Mouse (Mus musculus): ENCODE data around the gene Lrrc36.

Gene Lrrc36

GRCm38 (mm10) chr8:105431743-105432515 is 18.6 kb downstream of the Lrrc36 start:
- in situ Hi-C loops (cut with MboI, MseI): no loop called here

DNA sequence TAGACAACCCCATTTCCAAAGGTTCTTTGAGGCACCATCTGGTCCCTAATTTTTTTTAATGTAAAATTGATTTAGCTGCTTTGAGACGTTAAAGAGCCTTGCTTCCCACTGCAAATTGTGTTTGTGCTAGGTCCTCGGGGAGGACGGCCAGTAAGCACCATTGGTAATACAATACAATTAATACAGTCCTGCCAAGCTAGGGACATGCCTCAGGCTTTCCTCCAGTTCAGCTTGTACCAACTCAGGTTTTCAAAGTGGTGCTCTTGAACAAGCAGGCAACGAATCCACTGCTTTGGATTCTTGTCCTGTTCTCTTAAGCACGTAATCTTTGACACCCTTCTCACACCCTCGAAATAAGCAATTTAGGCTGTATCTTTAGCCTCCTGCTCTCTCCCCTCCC is 19.6 kb downstream of the Lrrc36 start:
- in situ Hi-C loops (cut with MboI, MseI): no loop called here

DNA sequence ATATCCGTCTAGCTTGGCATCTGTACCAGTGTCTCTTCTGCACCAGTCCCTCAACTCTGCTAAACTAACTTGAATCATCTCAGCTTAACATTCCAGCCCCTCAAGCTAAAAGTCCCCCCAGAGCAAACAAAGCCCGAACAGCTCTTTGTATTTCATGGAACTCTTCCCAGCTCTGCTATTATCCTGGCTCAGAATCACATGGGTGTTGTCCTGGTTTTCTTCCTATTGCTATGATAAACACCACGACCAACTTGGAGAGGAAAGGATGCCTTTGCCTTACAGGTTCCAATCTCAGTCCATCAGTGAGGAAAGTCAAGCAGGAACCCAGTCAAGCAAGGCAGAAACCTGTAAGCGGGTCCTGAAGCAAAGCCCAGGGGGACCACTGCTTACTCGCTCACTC is 20.1 kb downstream of the Lrrc36 start:
- in situ Hi-C loops (cut with MboI, MseI): no loop called here

GRCm38 (mm10) chr8:105434136-105434535 is 20.8 kb downstream of the Lrrc36 start:
- in situ Hi-C loops (cut with MboI, MseI): no loop called here

DNA sequence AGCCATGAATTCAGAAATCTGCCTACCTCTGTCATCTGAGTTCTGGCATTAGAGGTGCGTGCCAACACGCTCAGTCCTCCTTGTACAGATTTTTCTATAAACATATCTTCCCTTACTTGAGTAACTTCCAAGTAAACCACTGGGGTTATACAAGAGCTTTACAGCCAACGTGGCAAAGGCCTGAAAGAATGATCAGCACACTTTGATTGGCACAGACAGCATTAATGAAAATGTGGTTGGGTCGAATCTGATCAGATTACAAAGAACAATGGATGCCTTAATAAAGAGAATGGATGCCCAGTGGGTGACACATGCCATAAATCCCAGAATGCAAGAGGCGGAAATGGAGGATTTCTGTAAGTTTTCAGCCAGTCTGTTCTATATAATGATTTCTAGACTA is 22.8 kb downstream of the Lrrc36 start:
- in situ Hi-C loops (cut with MboI, MseI): no loop called here

- in situ Hi-C loops (cut with MboI, MseI): no loop called here
These were observed 23.8 kb downstream of the Lrrc36 start for GRCm38 (mm10) chr8:105437078-105437748.

DNA sequence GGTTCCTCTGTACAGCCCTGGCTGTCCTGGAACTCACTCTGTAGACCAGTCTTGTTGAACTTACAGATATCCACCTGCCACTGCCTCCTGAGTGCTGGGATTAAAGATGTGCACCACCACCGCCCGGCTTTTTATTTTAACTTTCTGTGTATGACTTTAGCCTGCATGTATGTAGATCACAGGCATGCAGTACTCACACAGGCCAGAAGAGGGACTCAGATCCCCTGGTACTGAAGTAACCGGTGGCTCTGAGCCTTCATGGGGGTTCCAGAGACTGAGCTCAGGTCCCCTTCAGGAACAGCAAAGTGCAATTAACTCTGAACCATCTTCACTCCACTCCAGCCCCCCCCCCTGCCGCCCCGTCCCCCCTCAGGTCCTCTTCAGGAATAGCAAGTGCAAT is 25.5 kb downstream of the Lrrc36 start:
- in situ Hi-C loops (cut with MboI, MseI): no loop called here

DNA sequence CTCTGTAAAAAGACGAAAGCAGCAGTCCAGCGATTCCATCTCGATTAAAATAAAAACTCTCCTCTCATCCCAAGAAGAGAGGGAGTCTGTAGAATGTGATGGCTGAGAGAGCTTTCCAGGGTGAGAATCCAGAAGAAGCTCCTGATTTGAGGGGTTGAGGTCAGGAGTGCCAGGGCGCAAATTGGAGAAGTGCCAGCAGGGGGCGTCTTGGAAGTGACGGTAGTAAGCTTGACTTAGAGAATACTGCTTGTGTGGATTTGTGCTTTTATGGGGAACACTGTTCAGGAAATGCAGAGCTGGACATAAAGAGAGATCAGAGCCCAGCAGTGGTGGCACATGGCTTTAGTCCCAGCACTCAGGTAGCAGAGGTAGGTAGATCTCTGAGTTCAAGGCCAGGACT is 28.1 kb downstream of the Lrrc36 start:
- in situ Hi-C loops (cut with MboI, MseI): no loop called here

DNA sequence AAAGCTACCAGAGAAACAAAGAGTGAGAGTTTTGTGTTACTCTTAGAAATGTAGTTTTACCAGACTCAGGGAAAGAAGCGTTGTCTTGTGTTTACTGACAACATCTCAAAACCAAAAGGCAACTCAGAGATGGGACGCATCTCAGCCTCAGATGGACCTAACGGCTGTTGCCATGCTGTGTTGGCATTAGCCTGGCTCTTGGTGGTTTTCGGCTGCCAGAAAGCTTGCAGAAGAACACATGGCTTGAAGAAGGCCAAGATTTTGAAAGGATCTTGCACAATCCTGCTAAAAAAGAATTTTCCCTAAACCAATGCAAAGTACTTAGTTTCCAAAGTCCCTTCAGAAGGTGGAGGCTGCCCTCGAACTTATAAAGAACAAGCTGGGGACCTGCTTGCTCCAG is 29.3 kb downstream of the Lrrc36 start:
- in situ Hi-C loops (cut with MboI, MseI): no loop called here

GRCm38 (mm10) chr8:105445296-105446126 is 32.1 kb downstream of the Lrrc36 start:
- in situ Hi-C loops (cut with MboI, MseI): no loop called here

DNA sequence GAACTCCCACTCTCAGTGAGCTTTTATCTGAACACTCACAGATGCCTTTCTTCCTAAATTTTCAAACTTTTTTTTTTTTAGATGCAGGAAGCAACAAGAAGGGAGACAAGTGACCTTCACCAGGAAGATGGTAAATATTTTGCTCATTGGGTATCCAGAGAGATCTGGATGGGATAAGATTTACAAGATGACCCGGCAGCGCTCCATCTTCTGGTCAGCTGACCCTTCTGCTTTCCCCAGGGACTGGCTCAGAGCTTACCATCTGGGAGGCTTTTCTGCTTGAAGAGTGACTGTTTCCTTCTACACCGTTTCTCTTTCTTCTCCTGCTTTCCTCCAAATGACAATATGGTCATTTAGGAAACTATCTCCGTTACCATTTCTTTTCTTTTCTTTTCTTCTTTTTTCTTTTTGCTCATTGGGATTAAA is 32.8 kb downstream of the Lrrc36 start:
- in situ Hi-C loops (cut with MboI, MseI): no loop called here

DNA sequence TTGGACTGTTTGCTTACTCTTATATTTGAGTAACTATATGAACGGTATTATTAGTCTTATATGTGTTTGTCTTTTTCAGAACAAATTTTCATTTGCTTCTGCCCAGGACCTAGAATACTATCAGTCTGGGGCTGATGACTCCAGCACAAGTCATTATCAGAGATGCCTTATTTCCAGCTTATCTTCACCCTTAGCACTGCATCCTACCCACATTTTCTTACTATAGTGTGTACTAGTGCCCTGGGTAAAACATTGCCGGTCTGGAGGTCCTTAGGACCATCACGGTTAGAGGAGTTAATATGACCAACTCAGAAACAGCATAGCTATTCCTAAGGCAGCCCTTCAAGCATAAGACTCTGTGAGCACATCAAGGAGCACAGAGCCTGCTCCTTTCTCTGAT is 34.8 kb downstream of the Lrrc36 start:
- in situ Hi-C loops (cut with MboI, MseI): no loop called here

DNA sequence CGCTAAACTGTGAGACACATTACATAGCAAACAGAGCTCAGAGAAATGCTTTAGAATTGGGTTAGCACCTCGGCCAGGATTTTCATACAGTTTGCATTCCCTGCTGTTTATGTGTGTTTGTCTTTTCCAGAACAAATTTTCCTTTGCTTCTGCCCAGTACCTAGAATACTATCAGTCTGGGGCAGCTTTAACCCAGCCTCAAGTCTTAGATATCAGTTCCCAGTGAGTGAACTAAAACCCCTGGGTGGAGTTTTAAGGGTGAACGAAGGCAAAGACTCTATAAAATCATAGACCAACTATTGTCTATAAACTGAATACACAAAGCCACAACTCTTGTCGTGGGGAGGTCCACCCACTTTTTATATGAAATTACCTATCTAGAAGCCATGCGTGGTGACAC is 35.2 kb downstream of the Lrrc36 start:
- in situ Hi-C loops (cut with MboI, MseI): no loop called here

DNA sequence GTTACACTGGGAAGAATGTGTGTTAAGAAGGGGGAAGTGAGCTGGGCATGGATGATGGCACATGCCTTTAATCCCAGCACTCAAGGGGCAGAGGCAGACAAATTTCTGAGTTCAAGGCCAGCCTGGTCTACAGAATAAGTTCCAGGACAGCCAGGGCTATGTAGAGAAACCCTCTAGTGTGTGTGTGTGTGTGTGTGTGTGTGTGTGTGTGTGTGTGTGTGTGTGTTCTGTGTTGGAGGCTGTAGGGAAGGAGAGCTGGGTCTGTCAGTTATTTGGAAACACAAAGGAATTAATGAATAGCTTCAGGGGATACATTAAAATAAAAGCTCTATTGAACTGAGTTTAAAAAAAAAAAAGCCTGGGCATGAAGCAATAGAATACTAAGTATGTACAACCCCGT is 37.6 kb downstream of the Lrrc36 start:
- in situ Hi-C loops (cut with MboI, MseI): no loop called here

GRCm38 (mm10) chr8:105451903-105452603 is 38.7 kb downstream of the Lrrc36 start:
- in situ Hi-C loops (cut with MboI, MseI): no loop called here

- in situ Hi-C loops (cut with MboI, MseI): no loop called here
These were observed 39.9 kb downstream of the Lrrc36 start for GRCm38 (mm10) chr8:105453296-105453695.

DNA sequence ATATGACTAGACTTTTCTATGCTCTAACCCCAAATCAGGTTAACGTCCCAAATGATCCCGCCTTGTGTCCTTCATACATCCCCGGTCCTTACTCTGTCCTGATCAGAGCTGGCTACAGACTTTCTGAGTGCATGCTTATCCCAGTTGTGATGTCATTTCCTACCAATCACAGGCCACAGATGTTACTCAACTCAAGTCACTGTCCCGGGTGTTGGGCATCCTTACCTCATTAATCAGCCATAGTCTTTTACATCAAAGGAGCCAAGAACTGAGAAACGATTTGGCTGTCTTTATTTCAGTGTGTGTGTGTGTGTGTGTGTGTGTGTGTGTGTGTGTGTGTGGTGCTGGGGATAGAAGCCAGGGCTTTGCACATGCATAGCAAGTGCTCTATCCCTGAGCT is 40.7 kb downstream of the Lrrc36 start:
- in situ Hi-C loops (cut with MboI, MseI): no loop called here

DNA sequence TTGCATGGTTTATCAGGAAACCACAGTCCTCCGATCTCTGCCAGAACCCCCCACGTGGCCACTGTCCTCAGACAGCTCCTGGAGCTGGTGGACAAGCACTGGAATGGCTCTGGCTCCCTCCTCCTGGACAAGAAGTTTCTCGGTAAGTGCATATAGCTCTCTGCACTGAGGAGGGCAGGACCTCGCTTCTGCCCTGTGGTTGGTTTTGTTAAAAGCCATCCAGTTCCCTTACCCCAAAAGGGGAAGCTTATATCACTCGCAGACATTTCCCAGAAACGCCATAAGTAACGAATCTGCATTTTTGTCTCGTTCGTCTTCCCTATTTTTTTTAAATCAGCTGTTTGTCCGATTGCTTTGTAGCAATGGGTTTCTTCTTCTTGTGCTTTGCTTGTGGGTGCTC is 41.8 kb downstream of the Lrrc36 start:
- in situ Hi-C loops (cut with MboI, MseI): no loop called here

DNA sequence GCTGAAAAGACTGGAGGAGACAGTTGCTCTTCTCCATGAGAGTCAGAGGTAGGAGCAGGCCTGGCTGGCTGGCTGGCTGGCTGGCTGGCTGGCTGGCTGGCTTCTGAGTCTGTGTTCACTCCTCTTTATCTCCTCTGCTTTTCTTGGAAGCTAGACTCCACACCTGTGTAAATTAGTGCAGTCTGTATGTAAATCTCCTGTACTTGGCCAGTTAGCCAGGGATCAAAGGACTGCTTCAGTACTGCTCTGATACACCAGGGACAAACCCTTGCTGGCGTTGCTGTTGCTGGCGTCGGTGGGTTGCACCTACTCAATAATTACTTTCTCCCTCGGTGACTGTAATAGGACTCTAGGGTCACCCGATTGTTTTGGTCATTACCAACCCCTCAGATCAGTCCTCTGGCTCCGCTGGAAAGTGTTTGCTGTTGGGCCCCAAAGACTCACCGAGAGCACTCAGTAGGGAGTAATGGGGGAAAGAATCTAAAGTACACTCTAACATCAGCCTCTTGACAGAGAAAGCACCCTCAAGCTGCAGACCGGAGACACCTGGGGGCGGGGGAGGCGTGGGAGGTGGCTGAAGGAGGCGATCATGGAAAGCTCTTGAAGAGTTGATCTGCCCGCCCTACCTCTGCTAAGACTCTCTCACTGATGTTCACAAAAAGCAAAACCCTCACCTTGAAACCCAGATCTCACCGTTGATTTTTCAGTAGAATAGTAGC is 47.9 kb downstream of the Lrrc36 start:
- in situ Hi-C loops (cut with MboI, MseI): no loop called here

DNA sequence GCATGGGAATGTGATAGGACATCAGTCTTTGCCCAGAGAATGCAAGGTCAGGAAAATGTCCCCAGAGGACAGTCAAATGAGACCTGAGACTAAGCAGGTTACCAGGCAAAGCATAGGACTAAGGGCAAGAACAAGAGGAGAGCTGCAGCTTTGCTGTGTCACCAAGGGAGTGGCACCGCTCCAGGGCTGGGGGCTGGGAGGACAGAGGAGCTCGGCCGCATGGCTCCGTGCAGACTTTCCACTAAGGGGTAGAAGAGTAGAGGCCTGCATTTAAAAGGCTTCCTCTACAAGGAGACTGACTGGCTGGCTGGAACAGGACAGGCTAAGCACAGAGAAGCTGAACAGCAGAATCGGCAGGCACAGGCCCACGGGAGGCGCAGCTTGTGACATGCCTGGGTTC is 51.2 kb downstream of the Lrrc36 start:
- in situ Hi-C loops (cut with MboI, MseI): no loop called here

- in situ Hi-C loops (cut with MboI, MseI): no loop called here
These were observed 52.9 kb downstream of the Lrrc36 start for GRCm38 (mm10) chr8:105466246-105466645.

Measured in regulatory T cell (primary cell).